Mouse (Mus musculus) intestine, embryonic 14.5 days (tissue): ENCODE data around the gene Tex14. TPM values are rescaled to one million over a fixed set of nuclear protein-coding genes. Genes with fewer than 3 reads are reported as not detected.
A peak's percentile ranks its signal among the peaks of the same experiment; 100 is the strongest.
"Not testable (repeated sequence)": the region's sequence is repeated elsewhere in the genome, so short reads cannot be mapped to it uniquely, and the experiment has no call there.

Experiments
- ATAC-seq: fragments of 200-750 bp; cut with Nextera tagmentation; replicated peaks from 2 replicates; pipeline ENCODE4 v1.8.0; 2017; ENCODE audit warnings: low read depth, moderate number of reproducible peaks, moderate TSS enrichment, moderate library complexity; ENCODE audit not compliant: low FRiP score, low TSS enrichment
- DNase-seq: peaks from one replicate; pipeline ENCODE4 v3.0.0-alpha.2; 2018; ENCODE audit warnings: low spot score
- H3K27ac ChIP-seq: fragments of 300-500 bp; sonication (generic); 2 replicates; pipeline ENCODE4 v1.5.1; 2014; ENCODE audit warnings: low read depth, mild to moderate bottlenecking, control low read depth
- H3K27me3 ChIP-seq: fragments of 300-500 bp; sonication (generic); replicated peaks from 2 replicates; pipeline ENCODE4 v1.6.1; 2014; ENCODE audit warnings: low read length, control low read depth; ENCODE audit not compliant: control insufficient read depth, insufficient read depth
- H3K36me3 ChIP-seq: fragments of 300-500 bp; sonication (generic); 2 replicates; pipeline ENCODE4 v1.6.1; 2014; ENCODE audit warnings: low read length, control low read depth; ENCODE audit not compliant: control insufficient read depth, insufficient read depth
- H3K4me1 ChIP-seq: fragments of 300-500 bp; sonication (generic); replicated peaks from 2 replicates; pipeline ENCODE4 v1.6.1; 2014; ENCODE audit warnings: low read length, control low read depth, mixed read lengths; ENCODE audit not compliant: control insufficient read depth, insufficient read depth
- H3K4me2 ChIP-seq: fragments of 300-500 bp; sonication (generic); 2 replicates; pipeline ENCODE4 v1.6.1; 2014; ENCODE audit warnings: low read length
- H3K4me3 ChIP-seq: fragments of 300-500 bp; sonication (generic); 2 replicates; pipeline ENCODE4 v1.5.1; 2014; ENCODE audit warnings: low read depth, low read length, control low read depth, mixed read lengths
- H3K9ac ChIP-seq: fragments of 300-500 bp; sonication (generic); 2 replicates; pipeline ENCODE4 v1.6.1; 2014; ENCODE audit warnings: mild to moderate bottlenecking, low read length
- H3K9me3 ChIP-seq: fragments of 300-500 bp; sonication (generic); 2 replicates; pipeline ENCODE4 v1.6.1; 2016; ENCODE audit warnings: low read length, control low read depth; ENCODE audit not compliant: control insufficient read depth
- WGBS: fragments of 180-500 bp; shearing (Covaris S2); extraction: QIAGEN DNeasy Blood & Tissue Kit; methylation state at CpG from one replicate; pipeline ENCODE4 v1.1.7; 2014; 5-methylcytosine and 5-hydroxymethylcytosine counted together
- polyA plus RNA-seq: library from polyadenylated mRNA; unstranded; fragments of >200 nt; fragmentation: Nextera tagmentation; extraction: Ambion mirVana; gene quantifications from 2 replicates; pipeline ENCODE4 v1.2.1, GENCODE M21; 2014

Tex14 gene
- polyA plus RNA-seq, 1 experiment from 2014 or later, result 0.65 TPM

GRCm38 (mm10) chr11:87461780-87462460 lies 57.1 kb downstream of the Tex14 start:
- H3K27ac ChIP-seq, result peak overlapping the region; percentile 47; the same call in 1 of the 2 replicates

GRCm38 (mm10) chr11:87462461-87463242 lies 57.8 kb downstream of the Tex14 start:
- Histone ChIP-seq H3K4me3 (no peak overlapping the region), H3K27me3 (no peaks in the 10 kb centered on the region), H3K9me3 (no peaks in the 10 kb centered on the region), H3K4me2 (no peak overlapping the region), H3K27ac (peak overlapping the region; percentile 69), H3K36me3 (no peaks in the 10 kb centered on the region), H3K4me1 (peaks cover 8% of the 10 kb centered on the region; the same call in 1 of the 2 replicates), H3K9ac (no peak overlapping the region)
- WGBS, result 7% methylated on average over 9 of the region's 9 CpGs
- DNase-seq (peak; percentile 70), ATAC-seq (no peak; the same call in 1 of the 2 replicates)

More at GRCm38 (mm10) chr11:87461780-87462460, 57.1 kb downstream of the Tex14 start:
- WGBS, result under 1% methylated on average over 21 of the region's 58 CpGs
- peak; percentile 99 for ATAC-seq
- H3K9ac ChIP-seq, result peak overlapping the region; percentile 34; the same call in 1 of the 2 replicates
- not testable (repeated sequence) for H3K4me1 ChIP-seq, H3K36me3 ChIP-seq, H3K9me3 ChIP-seq, H3K27me3 ChIP-seq
- peak; percentile 81 for DNase-seq
- H3K4me3 ChIP-seq, result peak overlapping the region; percentile 31
- H3K4me2 ChIP-seq, result peak overlapping the region; percentile 53

DNA sequence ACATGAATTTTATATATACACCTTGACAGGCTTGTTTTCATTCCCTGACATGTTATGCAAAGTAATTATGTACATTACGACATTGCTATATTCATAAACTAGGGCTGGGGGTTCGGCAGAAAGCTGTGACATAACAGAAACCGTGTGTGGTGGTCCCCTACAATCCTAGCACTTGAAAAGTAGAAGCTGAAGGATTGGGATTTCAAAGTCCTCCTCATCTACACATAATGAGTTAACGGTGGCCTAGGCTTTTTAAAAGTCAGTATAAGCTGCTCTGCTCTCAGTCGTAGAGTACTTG lies 58.3 kb downstream of the Tex14 start:
- Histone ChIP-seq H3K27me3 (no peaks in the 10 kb centered on the region), H3K27ac (no peak overlapping the region), H3K4me3 (no peak overlapping the region), H3K9me3 (no peaks in the 10 kb centered on the region), H3K9ac (no peak overlapping the region), H3K36me3 (no peaks in the 10 kb centered on the region), H3K4me1 (peaks cover 12% of the 10 kb centered on the region), H3K4me2 (no peak overlapping the region)
- ATAC-seq, result no peak
- no peak for DNase-seq
- WGBS, result 51% methylated on average over 5 of the region's 5 CpGs

GRCm38 (mm10) chr11:87463792-87464430 lies 59.0 kb downstream of the Tex14 start:
- H3K27ac ChIP-seq, H3K4me2 ChIP-seq, H3K36me3 ChIP-seq, H3K27me3 ChIP-seq, H3K4me3 ChIP-seq, DNase-seq, ATAC-seq, H3K9ac ChIP-seq, H3K9me3 ChIP-seq: not testable (repeated sequence)
- 87% methylated on average over 4 of the region's 4 CpGs for WGBS
- peaks cover 16% of the 10 kb centered on the region for H3K4me1 ChIP-seq

DNA sequence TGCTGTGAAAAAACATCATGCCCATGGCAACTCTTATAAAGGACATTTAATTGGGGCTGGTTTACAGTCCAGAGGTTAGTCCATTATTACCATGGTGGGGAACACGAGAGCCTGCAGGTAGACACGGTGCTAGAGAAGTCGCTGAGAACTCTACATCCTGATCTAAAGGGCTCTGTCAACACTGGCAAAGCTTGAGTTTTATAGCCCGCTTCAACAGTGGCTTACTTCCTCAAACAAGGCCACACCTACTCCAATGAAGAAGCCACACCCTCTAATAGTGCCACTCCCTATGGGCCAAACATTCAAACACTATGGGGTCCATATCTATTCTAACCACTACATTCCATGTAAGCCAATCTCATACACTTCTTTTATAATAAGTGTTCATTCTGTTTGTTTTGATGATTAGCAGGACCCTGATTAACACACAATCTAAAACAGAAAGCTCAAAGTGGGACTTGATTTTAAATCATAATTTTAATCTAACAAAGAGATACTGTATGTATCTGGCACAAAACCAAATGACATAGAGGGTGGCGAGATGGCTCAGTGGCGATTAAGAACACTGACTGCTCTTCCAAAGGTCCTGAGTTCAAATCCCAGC lies 61.2 kb downstream of the Tex14 start:
- no peak for ATAC-seq
- WGBS, result 73% methylated on average over 6 of the region's 6 CpGs

DNA sequence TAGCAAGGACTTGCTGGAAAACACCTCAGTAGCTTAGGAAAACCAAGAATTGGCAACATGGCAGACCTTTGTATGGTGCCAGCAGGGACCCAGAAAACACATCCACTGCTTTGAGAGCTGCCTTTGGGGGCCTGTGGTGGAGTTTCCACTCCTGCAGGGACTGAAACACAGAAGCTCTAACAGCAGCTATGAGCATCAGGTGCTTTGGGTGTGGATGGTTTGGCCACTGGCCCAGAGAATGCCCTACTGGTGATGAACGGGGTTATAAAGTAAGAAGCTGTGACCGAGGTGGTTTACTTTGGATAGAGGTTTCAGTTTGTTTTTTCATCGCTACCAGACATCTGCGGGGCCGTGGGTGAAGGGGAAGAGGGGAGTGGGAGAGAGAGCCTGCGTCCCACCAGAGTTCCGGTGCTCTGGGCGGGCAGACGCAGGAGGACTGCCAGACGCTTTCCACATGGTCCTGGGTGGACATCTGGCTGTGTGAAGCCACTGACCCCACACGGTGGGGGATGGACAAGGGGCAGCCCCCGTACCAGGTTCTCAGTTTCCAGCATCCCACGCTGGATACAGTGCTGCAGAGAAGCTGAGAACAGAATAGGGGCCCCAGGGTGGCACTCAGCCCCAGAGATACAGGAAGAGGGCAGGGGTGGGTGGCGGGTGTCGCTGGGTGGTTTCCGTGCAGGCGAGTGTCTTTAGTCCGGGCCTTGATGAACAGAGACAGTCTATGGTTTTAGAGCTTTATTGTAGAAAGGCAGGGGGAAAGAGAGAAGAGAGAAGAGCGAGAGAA lies 62.8 kb downstream of the Tex14 start:
- 17% methylated on average over 19 of the region's 19 CpGs for WGBS
- Histone ChIP-seq H3K9me3 (no peaks in the 10 kb centered on the region), H3K4me3 (no peak overlapping the region), H3K4me2 (peak overlapping the region; percentile 31), H3K4me1 (peaks cover 16% of the 10 kb centered on the region), H3K9ac (no peak overlapping the region), H3K36me3 (no peaks in the 10 kb centered on the region), H3K27ac (no peak overlapping the region), H3K27me3 (no peaks in the 10 kb centered on the region)
- no peak for DNase-seq
- ATAC-seq, result no peak

More for the DNA sequence above, 61.2 kb downstream of the Tex14 start:
- no peak overlapping the region for H3K4me2 ChIP-seq
- no peak overlapping the region for H3K4me3 ChIP-seq
- H3K9me3 ChIP-seq, result no peaks in the 10 kb centered on the region
- H3K4me1 ChIP-seq, result peaks cover 19% of the 10 kb centered on the region
- no peak overlapping the region for H3K9ac ChIP-seq
- no peaks in the 10 kb centered on the region for H3K27me3 ChIP-seq
- DNase-seq, result no peak
- H3K27ac ChIP-seq, result no peak overlapping the region
- H3K36me3 ChIP-seq, result no peaks in the 10 kb centered on the region

- WGBS, result 11% methylated on average over 7 of the region's 7 CpGs
- no peaks in the 10 kb centered on the region for H3K9me3 ChIP-seq
- no peaks in the 10 kb centered on the region for H3K36me3 ChIP-seq
- H3K27me3 ChIP-seq, result no peaks in the 10 kb centered on the region
- no peak overlapping the region for H3K4me3 ChIP-seq
- no peak overlapping the region for H3K9ac ChIP-seq
- H3K4me2 ChIP-seq, result peak overlapping the region; percentile 31; the same call in 1 of the 2 replicates
- DNase-seq, result no peak
- peaks cover 16% of the 10 kb centered on the region for H3K4me1 ChIP-seq
- ATAC-seq, result no peak
- H3K27ac ChIP-seq, result no peak overlapping the region
Observed at GRCm38 (mm10) chr11:87468278-87468655, 63.4 kb downstream of the Tex14 start.
